Mouse (Mus musculus) thymus, adult 18-20 months (tissue): Measurements from ENCODE around the gene Hnrnpf.

Experiments
- DNase-seq, 2 experiments: peaks; one replicate each; pipeline ENCODE4 v3.0.0; 2022; ENCODE audit warnings: mixed read lengths in 2 of 2

Hnrnpf gene

DNA sequence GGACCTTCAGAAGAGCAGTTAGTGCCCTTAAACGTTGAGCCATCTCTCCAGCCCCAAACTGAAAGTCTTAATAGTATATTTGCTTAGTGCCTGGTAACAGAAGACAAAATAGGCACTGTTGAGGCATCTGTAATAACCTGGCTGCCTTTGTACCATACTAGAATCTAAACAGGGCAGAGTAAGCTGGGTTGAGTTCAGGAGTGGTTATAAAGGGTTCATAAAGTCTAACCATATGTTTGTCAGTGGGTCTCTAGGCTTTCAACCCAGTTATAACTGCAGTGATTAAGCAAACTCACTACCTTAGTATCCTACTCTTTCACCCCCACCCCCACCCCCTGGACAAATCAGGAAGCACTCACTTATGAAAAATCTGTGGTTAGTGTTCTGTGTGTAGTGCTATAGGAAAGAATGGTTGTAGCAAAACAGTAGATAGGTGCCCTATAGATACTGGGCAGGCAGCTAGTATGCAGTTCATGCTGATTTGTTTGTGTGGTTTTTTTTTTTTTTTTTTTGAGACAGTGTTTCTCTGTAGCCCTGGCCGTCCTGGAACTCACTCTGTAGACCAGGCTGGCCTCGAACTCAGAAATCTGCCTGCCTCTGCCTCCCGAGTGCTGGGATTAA, 26.9 kb downstream of the Hnrnpf start:
- DNase-seq = no peak

DNA sequence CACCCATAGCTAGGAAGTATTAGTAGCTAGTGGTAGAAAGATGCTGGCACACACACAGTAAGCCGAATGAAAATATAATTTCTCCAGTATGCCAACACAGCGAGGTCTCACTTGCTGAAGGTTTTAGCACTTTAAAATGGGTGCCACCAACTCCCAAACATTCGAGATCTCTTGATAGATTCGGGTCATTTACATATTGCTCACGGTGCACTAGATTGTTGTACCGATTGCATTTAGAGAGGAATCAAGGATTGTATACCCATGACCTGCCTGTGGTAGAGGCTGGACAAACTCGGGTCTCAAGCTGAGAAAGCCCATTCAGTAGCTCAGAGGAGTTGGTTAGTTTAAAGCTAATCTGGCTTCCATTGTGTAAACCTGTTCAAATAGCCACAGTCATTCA, 27.8 kb downstream of the Hnrnpf start:
- no peak for DNase-seq

DNA sequence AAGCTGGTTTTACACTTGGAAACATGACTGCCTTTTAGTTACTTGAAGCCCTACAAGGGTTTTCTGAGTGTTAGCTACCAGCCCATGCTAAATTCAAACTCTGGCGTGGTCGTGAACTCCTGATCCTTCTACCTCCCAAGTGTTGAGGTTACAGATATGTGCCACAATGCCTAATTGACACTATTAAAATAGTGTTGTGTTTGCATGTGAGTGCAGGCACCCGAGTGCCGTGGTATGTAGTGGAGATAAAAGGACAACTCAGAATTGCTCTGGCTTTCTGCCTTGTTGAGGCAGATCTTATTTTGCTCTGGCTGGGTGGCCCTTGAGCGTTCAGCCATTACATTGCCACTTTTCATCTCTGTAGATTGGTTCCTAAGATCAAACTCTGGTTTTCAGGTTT, 28.6 kb downstream of the Hnrnpf start:
- DNase-seq = no peak

DNA sequence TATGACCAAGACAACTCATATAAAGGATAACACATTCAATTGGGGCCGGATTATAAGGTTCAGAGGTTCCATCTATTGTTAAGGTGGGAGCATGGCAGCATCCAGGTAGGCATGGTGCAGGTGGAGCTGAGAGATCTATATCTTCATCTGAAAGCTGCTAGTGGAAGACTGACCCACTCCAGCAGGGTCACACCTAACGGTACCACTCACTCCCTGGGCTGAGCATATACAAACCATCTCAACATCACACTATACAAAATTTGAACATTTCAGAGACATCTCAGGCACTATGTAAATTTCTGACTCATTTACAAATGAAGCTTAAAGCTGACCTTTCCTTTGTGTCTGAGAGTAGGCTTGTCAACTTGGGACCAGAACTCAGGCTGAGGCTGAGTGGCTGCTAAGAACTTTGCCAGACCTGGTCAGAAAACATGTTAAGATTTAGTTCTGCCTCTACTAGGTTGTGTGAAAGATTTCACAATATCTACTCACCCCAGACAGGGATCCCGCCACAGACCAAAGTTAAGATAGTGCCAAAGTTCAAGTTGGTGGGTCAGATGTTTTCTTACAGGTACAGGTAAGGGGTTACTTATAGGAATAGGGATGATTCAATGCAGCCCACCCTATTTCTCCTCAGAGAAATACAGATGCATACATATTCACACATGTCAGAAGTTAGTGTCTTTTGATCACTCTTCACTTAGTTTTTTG, 30.0 kb downstream of the Hnrnpf start:
- DNase-seq = no peak

DNA sequence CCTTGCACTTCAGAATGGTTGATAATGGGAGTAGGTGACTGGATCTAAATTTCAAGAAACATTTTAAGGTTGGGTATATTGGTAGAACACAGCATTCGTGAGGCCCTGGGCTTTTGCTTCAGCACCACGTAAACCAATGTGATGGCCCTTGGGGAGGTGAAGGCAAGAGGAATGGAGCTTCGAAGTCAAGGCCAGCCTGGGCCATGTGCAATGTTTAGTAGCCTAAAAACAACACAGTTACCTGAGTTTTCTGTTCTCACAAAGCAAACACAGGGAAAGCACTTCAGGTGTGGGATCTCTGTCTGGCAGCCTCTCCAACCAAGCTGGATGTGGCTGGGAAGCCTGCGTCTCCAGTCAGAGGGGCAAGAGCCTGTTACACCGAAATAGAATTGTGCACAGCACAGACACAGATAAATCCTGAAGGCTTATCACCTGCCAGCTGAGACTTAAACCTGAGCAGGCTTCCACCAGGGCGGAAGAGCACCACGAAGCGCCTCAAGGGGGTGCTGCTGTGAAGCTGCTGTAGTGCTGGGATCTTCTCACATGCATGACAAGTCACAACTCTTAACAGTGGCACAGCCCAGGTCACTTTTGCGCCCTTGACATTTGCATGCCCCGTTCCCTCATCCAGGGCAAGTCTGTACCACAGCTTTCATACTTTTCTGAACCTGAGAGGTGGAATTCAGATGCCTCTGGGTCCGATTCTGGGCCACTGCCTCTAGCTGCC, 32.4 kb downstream of the Hnrnpf start:
- no peak for DNase-seq

GRCm38 (mm10) chr6:117934301-117934700, 34.2 kb downstream of the Hnrnpf start:
- no peak for DNase-seq

- DNase-seq = no peak
Observed at GRCm38 (mm10) chr6:117935681-117936612, 35.8 kb downstream of the Hnrnpf start.

- DNase-seq = no peak
Observed at GRCm38 (mm10) chr6:117937222-117937932, 37.3 kb downstream of the Hnrnpf start, which contains the start of gene Fxyd4. Fxyd4 (minus strand) TSS chr6:117937692.

DNA sequence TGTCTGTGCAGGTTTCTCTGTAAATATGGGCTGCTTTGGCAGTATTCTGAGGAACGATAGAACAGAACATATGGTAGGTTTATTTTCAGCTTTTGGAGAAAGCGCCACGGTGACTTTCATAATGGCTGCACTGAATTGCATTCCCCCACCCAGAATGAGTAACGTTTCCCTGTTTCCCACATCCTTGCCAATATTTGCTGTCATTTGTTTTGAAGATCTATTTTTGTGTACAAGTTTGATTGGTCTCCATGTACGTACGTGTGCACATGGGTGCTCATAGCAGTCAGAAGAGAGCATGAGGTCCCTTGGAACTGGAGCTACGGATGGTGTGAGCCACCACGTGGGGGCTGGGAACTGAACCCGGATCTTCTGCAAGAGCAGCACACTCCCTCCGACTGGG, 38.8 kb downstream of the Hnrnpf start:
- DNase-seq = no peak

DNA sequence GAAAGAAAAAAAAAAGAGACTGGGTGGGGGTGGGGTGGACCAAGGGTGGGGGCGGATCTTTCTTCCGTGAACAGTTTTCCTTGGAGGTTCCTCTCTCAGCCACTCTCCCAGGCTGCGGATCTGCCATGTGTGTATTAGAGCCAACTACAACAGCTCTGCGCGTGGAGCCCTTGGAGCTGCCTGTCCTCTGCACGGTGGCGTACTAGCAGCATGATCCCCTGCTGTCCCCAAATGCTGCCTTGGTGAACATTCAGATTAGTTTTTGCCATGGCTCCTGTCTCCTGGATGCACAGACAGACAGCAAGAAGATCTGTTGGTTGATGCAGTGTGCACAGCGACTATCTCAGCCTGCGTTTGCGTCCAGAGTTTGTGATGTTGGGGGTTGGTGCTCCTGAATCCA, 42.6 kb downstream of the Hnrnpf start:
- DNase-seq = no peak

DNA sequence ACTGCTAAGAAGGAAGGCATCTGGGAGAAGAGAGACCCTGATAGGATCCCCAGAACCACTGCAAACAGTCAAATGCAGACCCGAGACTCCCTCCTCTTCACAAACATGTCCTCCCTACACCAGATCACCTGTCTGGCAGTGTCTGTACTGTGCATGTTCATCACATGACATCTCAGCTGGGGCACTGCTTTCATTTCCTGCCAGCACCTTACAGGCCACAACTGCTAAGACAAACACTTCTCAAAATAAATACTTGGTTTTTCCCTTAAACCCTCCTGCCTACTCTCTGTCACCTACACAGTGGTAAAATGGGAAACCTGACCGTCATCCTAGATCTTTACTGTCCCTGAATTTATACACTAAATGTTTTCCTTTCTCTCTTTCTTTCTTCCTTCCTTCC, 43.8 kb downstream of the Hnrnpf start:
- DNase-seq = no peak

DNA sequence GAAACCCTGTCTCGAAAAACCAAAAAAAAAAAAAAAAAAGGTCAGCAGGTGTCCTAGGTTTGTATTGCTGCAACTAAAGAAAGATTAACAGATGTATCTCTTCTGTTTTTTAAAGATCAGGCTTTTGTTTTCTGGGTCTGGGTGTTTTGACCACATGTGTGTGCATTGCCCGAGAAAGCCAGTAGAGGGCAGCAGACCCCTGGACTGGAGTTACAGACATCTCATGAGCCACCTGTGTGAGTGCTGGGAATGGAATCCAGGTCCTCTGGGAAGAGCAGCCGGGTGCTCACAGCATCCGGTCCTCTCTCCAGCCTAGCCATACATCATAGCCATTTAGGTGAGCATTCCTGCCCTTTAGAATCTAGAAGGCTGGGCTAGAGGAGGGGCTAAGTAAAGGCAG, 52.2 kb downstream of the Hnrnpf start:
- DNase-seq = no peak

GRCm38 (mm10) chr6:117956161-117956560, 56.0 kb downstream of the Hnrnpf start:
- no peak for DNase-seq

GRCm38 (mm10) chr6:117956851-117957501, 56.9 kb downstream of the Hnrnpf start:
- DNase-seq = no peak

DNA sequence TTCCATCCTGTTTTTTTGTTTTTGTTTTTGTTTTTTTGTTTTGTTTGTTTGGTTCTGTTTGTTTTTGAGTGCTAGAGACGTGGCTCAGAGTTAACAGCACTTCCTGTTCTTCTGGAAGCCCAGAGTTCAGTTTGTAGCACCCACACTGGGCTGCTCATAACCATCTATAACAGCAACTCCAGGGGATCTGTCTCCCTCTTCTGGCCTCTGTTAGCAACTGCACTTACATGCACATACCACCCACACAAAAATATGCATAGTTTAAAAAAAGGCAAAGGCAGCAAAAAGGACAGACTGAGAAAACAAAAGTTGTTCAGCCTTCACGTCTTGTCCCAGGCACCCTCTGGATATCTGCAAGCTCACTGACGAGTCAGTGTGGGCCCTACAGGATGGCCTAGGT, 63.1 kb downstream of the Hnrnpf start:
- no peak for DNase-seq

DNA sequence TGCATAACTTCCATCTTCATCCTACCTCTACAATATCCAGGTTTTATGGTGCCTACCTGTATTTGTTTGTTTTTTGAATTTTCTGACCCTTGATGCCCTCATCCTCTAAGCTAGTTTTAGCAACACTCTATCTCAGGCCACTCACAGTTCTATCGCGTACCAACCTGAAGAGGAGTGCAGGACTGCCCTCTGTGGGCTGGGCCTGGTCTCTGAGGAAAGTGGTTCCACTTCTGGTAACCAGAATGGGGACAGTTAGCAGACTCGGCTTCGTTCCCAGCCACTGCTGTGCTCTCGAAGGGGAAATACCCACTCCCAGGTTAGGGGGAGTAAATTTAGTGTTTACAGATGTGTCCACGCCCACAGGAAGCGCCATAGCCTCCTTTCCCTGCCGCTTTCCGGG, 66.6 kb downstream of the Hnrnpf start:
- DNase-seq = no peak
